Mouse (Mus musculus) liver, embryonic 11.5 days (tissue): ENCODE results near the gene Ddb2. TPM values are rescaled to one million over a fixed set of nuclear protein-coding genes. Genes with fewer than 3 reads are reported as not detected.

ENCODE experiments used
- ATAC-seq: fragments of 200-750 bp; cut with Nextera tagmentation; replicated peaks from 2 replicates; pipeline ENCODE4 v1.8.0; 2017; ENCODE audit warnings: moderate number of reproducible peaks, mild to moderate bottlenecking, moderate TSS enrichment, moderate library complexity; ENCODE audit not compliant: low FRiP score
- DNase-seq: peaks from one replicate; pipeline ENCODE4 v3.0.0-alpha.2; 2017; ENCODE audit warnings: low spot score
- H3K27ac ChIP-seq: fragments of 300-500 bp; sonication (generic); 2 replicates; pipeline ENCODE4 v1.5.1; 2014; ENCODE audit warnings: mild to moderate bottlenecking, low read depth, low read length, control low read depth
- H3K27me3 ChIP-seq: fragments of 300-500 bp; sonication (generic); replicated peaks from 2 replicates; pipeline ENCODE4 v1.6.1; 2014; ENCODE audit warnings: low read length, mixed read lengths; ENCODE audit not compliant: control insufficient read depth, insufficient read depth
- H3K36me3 ChIP-seq: fragments of 300-500 bp; sonication (generic); 2 replicates; pipeline ENCODE4 v1.6.1; 2014; ENCODE audit warnings: mild to moderate bottlenecking, low read length, moderate library complexity, mixed read lengths; ENCODE audit not compliant: control insufficient read depth, insufficient read depth
- H3K4me1 ChIP-seq: fragments of 300-500 bp; sonication (generic); replicated peaks from 2 replicates; pipeline ENCODE4 v1.6.1; 2014; ENCODE audit warnings: low read length, mixed read lengths; ENCODE audit not compliant: control insufficient read depth, insufficient read depth
- H3K4me2 ChIP-seq: fragments of 300-500 bp; sonication (generic); 2 replicates; pipeline ENCODE4 v1.6.1; 2014; ENCODE audit warnings: mild to moderate bottlenecking, control low read depth, moderate library complexity
- H3K4me3 ChIP-seq: fragments of 300-500 bp; sonication (generic); 2 replicates; pipeline ENCODE4 v1.5.1; 2014; ENCODE audit warnings: low read depth, low read length, control low read depth
- H3K9ac ChIP-seq: fragments of 300-500 bp; sonication (generic); 2 replicates; pipeline ENCODE4 v1.6.1; 2014; ENCODE audit warnings: low read depth, low read length, control low read depth
- H3K9me3 ChIP-seq: fragments of 300-500 bp; sonication (generic); 2 replicates; pipeline ENCODE4 v1.6.1; 2016; ENCODE audit warnings: low read length, inconsistent platforms, mixed read lengths; ENCODE audit not compliant: control insufficient read depth
- WGBS: fragments of 180-500 bp; shearing (Covaris S2); extraction: QIAGEN DNeasy Blood & Tissue Kit; methylation state at CpG from one replicate; pipeline ENCODE4 v1.1.7; 2014; 5-methylcytosine and 5-hydroxymethylcytosine counted together
- polyA plus RNA-seq: library from polyadenylated mRNA; unstranded; fragments of >200 nt; fragmentation: Nextera tagmentation; extraction: Ambion mirVana; gene quantifications from 2 replicates; pipeline ENCODE4 v1.2.1, GENCODE M21; 2014

The Ddb2 gene
- polyA plus RNA-seq, 1 experiment from 2014 or later, result 15.3 TPM

- Histone ChIP-seq H3K9ac (peak overlapping the region; percentile 46), H3K27me3 (peaks cover 57% of the 10 kb centered on the region), H3K9me3 (no peaks in the 10 kb centered on the region), H3K4me3 (peak overlapping the region; percentile 61), H3K36me3 (peaks cover 2% of the 10 kb centered on the region; the same call in 1 of the 2 replicates), H3K4me2 (peak overlapping the region; percentile 81), H3K27ac (peak overlapping the region; percentile 35), H3K4me1 (0 out of 2 replicates have a peak, but pooled peaks cover 8% of the 10 kb centered on the region)
- 3% methylated on average over 22 of the region's 22 CpGs for WGBS
- ATAC-seq (peak; percentile 62), DNase-seq (peak; percentile 73)
These were observed 20.6 kb upstream of the Ddb2 start for GRCm38 (mm10) chr2:91257126-91257980.

GRCm38 (mm10) chr2:91256256-91257125 is 19.7 kb upstream of the Ddb2 start:
- 1% methylated on average over 52 of the region's 52 CpGs for WGBS
- peaks cover 57% of the 10 kb centered on the region for H3K27me3 ChIP-seq
- peak; percentile 64 for ATAC-seq
- no peaks in the 10 kb centered on the region for H3K9me3 ChIP-seq
- peaks cover under 1% of the 10 kb centered on the region; the same call in 1 of the 2 replicates for H3K36me3 ChIP-seq
- H3K9ac ChIP-seq, result peak overlapping the region; percentile 46
- H3K27ac ChIP-seq, result no peak overlapping the region; the same call in 1 of the 2 replicates
- H3K4me1 ChIP-seq, result 0 out of 2 replicates have a peak, but pooled peaks cover 8% of the 10 kb centered on the region
- peak overlapping the region; percentile 81 for H3K4me2 ChIP-seq
- peak overlapping the region; percentile 61 for H3K4me3 ChIP-seq
- DNase-seq, result peak; percentile 79

GRCm38 (mm10) chr2:91255661-91256150 is 18.9 kb upstream of the Ddb2 start, which contains the start of gene Pacsin3:
Gene Pacsin3, plus strand, starts transcription at chr2:91255954.
- no peak within 1 kb of the TSS; the same call in 1 of the 2 replicates for H3K27ac ChIP-seq
- H3K4me3 ChIP-seq, result peak within 1 kb of the TSS; percentile 61
- H3K27me3 ChIP-seq, result peaks cover 57% of the 10 kb centered on the region
- 0 out of 2 replicates have a peak, but pooled peaks cover 8% of the 10 kb centered on the region for H3K4me1 ChIP-seq
- H3K36me3 ChIP-seq, result no peaks in the 10 kb centered on the region
- no peaks in the 10 kb centered on the region for H3K9me3 ChIP-seq
- H3K9ac ChIP-seq, result peak within 1 kb of the TSS; percentile 46
- DNase-seq, result no peak
- peak within 1 kb of the TSS; percentile 81 for H3K4me2 ChIP-seq
- ATAC-seq, result no peak
- 2% methylated on average over 27 of the region's 27 CpGs for WGBS

DNA sequence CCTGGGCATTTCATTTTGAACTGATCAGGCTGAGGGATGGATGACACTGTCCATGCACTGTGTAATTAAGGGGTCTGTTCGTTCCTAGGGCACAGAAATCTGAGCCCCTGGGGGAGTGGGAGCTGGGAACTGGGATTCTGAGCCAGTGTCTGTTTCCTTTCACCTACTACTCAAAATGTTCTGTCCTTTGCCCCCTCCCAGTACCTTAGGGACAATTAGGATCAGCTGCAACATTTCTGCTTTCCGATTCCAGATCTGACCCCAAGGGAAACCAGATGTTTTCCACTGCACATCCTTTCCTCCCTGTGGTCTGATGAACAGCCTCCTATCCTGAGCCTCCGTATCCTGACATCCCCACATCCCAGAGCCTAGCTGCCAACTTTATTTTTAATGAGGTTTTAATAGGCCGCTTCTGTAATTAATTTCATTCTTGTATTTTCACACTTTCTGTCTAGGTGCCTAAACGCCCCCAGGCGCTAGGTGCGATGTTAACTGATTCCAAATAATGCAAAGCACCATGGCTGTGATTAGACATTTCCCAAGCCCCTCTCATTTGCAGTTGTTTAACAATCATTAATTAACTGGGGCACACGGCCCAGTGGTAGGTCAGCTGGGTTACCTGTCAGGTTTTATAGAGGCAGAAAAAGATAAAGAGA is 18.1 kb upstream of the Ddb2 start:
- peaks cover 57% of the 10 kb centered on the region for H3K27me3 ChIP-seq
- no peaks in the 10 kb centered on the region for H3K36me3 ChIP-seq
- no peak overlapping the region for H3K4me3 ChIP-seq
- ATAC-seq (no peak), DNase-seq (no peak)
- H3K4me1 ChIP-seq, result 0 out of 2 replicates have a peak, but pooled peaks cover 8% of the 10 kb centered on the region
- H3K4me2 ChIP-seq, result no peak overlapping the region
- no peak overlapping the region for H3K27ac ChIP-seq
- H3K9ac ChIP-seq, result no peak overlapping the region
- 40% methylated on average over 8 of the region's 8 CpGs for WGBS
- no peaks in the 10 kb centered on the region for H3K9me3 ChIP-seq

- WGBS, result 48% methylated on average over 4 of the region's 4 CpGs
- no peak overlapping the region for H3K4me2 ChIP-seq
These were observed 15.7 kb upstream of the Ddb2 start for GRCm38 (mm10) chr2:91252512-91252911.

GRCm38 (mm10) chr2:91252001-91252400 is 15.2 kb upstream of the Ddb2 start:
- H3K4me1 ChIP-seq, result 0 out of 2 replicates have a peak, but pooled peaks cover 5% of the 10 kb centered on the region
- DNase-seq (no peak), ATAC-seq (no peak)
- H3K4me2 ChIP-seq, result no peak overlapping the region
- WGBS, result 72% methylated on average over 4 of the region's 4 CpGs
- H3K4me3 ChIP-seq, result no peak overlapping the region
- no peaks in the 10 kb centered on the region for H3K36me3 ChIP-seq
- no peak overlapping the region for H3K9ac ChIP-seq
- no peak overlapping the region for H3K27ac ChIP-seq
- peaks cover 44% of the 10 kb centered on the region for H3K27me3 ChIP-seq
- H3K9me3 ChIP-seq, result no peaks in the 10 kb centered on the region

More at GRCm38 (mm10) chr2:91252512-91252911, 15.7 kb upstream of the Ddb2 start:
- H3K9me3 ChIP-seq, result no peaks in the 10 kb centered on the region
- DNase-seq (no peak), ATAC-seq (no peak)
- H3K27me3 ChIP-seq, result peaks cover 49% of the 10 kb centered on the region
- H3K36me3 ChIP-seq, result no peaks in the 10 kb centered on the region
- 0 out of 2 replicates have a peak, but pooled peaks cover 5% of the 10 kb centered on the region for H3K4me1 ChIP-seq
- H3K4me3 ChIP-seq, result no peak overlapping the region
- no peak overlapping the region for H3K9ac ChIP-seq
- H3K27ac ChIP-seq, result no peak overlapping the region

DNA sequence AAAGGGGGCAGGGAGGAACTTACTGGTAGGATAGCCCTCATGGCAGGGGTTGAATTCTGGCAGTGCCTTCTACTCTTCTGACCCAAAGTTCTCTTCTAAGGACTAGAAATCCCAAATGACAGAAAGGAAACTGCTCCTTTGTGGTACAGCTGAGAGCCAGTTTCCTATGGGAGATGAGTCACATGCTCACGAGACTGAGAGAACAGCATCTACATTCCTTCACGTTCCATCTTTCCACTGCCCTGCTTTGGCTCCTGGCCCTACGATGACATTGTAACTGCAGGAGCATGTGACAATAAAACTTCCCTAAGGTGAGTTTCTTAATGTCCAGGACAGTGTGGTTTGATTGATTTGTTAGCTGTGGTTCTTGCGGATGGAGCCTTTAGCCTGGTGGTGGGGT is 11.6 kb upstream of the Ddb2 start:
- ATAC-seq, result no peak
- Histone ChIP-seq H3K4me2 (no peak overlapping the region), H3K36me3 (no peaks in the 10 kb centered on the region), H3K4me1 (peaks cover 8% of the 10 kb centered on the region), H3K27ac (no peak overlapping the region), H3K9ac (no peak overlapping the region), H3K27me3 (peaks cover 8% of the 10 kb centered on the region; the same call in 1 of the 2 replicates), H3K9me3 (no peaks in the 10 kb centered on the region), H3K4me3 (no peak overlapping the region)
- 88% methylated on average over 4 of the region's 4 CpGs for WGBS
- no peak for DNase-seq
